Mouse (Mus musculus) 416B (cell line): ENCODE results near the gene Cplx3.

Experiments
- DNase-seq: peaks from one replicate; pipeline ENCODE4 v3.0.0; 2011; ENCODE audit warnings: low read depth

Gene Cplx3

GRCm38 (mm10) chr9:57606139-57606851, at the start of gene Cplx3:
Gene Cplx3 (minus strand): TSS chr9:57606281.
- peak; percentile 34 for DNase-seq

- peak; percentile 93 for DNase-seq
Measured at GRCm38 (mm10) chr9:57655749-57656148, 49.7 kb upstream of the Cplx3 start.

GRCm38 (mm10) chr9:57654966-57655365, 48.9 kb upstream of the Cplx3 start:
- no peak for DNase-seq

GRCm38 (mm10) chr9:57653283-57653682, 47.2 kb upstream of the Cplx3 start, which contains the start of gene Csk:
Gene Csk (minus strand): TSS chr9:57653631.
- no peak for DNase-seq

- DNase-seq = no peak
Measured at GRCm38 (mm10) chr9:57652855-57653254, 46.8 kb upstream of the Cplx3 start.

- DNase-seq = no peak
Measured at GRCm38 (mm10) chr9:57652351-57652750, 46.3 kb upstream of the Cplx3 start.

GRCm38 (mm10) chr9:57650786-57651311, 44.8 kb upstream of the Cplx3 start:
- DNase-seq = peak; percentile 70

- DNase-seq = no peak
Measured at GRCm38 (mm10) chr9:57650130-57650785, 44.2 kb upstream of the Cplx3 start.

- DNase-seq = peak; percentile 92
Measured at GRCm38 (mm10) chr9:57647286-57648108, 41.4 kb upstream of the Cplx3 start.

- DNase-seq = peak; percentile 98
Measured at GRCm38 (mm10) chr9:57646551-57647103, 40.5 kb upstream of the Cplx3 start.

GRCm38 (mm10) chr9:57644944-57645893, 39.1 kb upstream of the Cplx3 start:
- peak; percentile 92 for DNase-seq

GRCm38 (mm10) chr9:57644442-57644943, 38.4 kb upstream of the Cplx3 start:
- peak; percentile 39 for DNase-seq

- peak; percentile 95 for DNase-seq
Measured at GRCm38 (mm10) chr9:57643856-57644180, 37.7 kb upstream of the Cplx3 start.

- no peak for DNase-seq
Measured at GRCm38 (mm10) chr9:57643169-57643855, 37.2 kb upstream of the Cplx3 start.

- no peak for DNase-seq
Measured at GRCm38 (mm10) chr9:57641775-57642550, 35.9 kb upstream of the Cplx3 start.

- no peak for DNase-seq
Measured at GRCm38 (mm10) chr9:57641022-57641421, 34.9 kb upstream of the Cplx3 start.

GRCm38 (mm10) chr9:57640384-57640783, 34.3 kb upstream of the Cplx3 start:
- DNase-seq = peak; percentile 95

- no peak for DNase-seq
Measured at GRCm38 (mm10) chr9:57639661-57640328, 33.7 kb upstream of the Cplx3 start.
